Mouse (Mus musculus): ENCODE measurements at regions not wholly inside any gene's neighbourhood (a gene's known extent, or its start where the extent isn't known, plus 50 kb on each side); places are given as distances from the start of the nearest gene placed in this dataset.

GRCm38 (mm10) chr13:105377038-105377437 is 66.4 kb upstream of the Htr1a start:
- Histone ChIP-seq H3K27me3 (no peaks in the 10 kb centered on the region), H3K9ac (no peak overlapping the region), H3K36me3 (no peaks in the 10 kb centered on the region), H3K9me3 (no peaks in the 10 kb centered on the region), H3K27ac (no peak overlapping the region), H3K4me2 (no peak overlapping the region), H3K4me1 (no peaks in the 10 kb centered on the region), H3K4me3 (no peak overlapping the region)
- 0% methylated on average over 2 of the region's 2 CpGs for WGBS
- ATAC-seq (ENCODE audit: borderline replicate concordance, extremely low read depth, low FRiP score, low TSS enrichment): peak; percentile 42; the same call in 1 of the 2 replicates

GRCm38 (mm10) chr13:105378587-105378986 is 64.9 kb upstream of the Htr1a start:
- Histone ChIP-seq H3K36me3 (no peaks in the 10 kb centered on the region), H3K4me3 (no peak overlapping the region), H3K9ac (no peak overlapping the region), H3K4me1 (no peaks in the 10 kb centered on the region), H3K27ac (no peak overlapping the region), H3K4me2 (no peak overlapping the region), H3K27me3 (no peaks in the 10 kb centered on the region), H3K9me3 (no peaks in the 10 kb centered on the region)
- ATAC-seq (ENCODE audit: borderline replicate concordance, extremely low read depth, low FRiP score, low TSS enrichment): no peak
- WGBS: 78% methylated on average over 9 of the region's 9 CpGs

DNA sequence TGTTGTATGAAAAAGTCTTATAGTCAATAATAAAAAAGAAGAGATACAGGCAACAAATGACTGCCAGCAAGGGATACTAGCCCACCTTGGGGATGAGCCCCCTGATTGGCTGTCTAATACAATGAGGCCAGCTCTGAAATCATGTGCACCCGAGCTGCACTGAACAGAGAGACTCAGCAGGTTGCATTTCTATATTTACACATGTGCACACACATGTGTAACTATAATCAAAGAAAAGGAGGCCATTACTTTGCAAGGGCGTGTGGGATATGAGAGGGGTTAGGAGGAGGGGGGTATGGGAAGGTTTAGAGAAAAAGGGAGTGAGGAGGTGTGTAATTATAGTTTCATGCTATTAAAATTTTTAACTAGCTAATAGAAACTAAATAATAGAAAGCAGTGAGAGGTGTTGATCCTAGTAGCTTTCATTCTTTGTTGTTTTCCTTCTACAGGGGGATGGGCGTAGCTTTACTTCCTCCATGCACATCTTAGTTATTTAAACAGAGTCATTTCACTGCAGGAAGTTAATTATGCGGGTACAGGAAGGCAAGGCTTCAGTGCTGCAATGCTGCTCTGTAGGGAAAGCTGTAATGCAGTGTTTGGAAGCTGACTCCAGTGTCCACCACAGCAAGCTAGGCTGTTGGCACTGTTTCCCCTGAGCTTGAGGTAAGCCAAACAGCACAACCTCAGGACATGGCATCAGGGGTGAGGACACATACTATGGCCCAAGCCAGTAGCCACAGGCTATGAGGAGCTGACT is 56.2 kb upstream of the Htr1a start:
- Histone ChIP-seq H3K4me1 (no peaks in the 10 kb centered on the region), H3K4me3 (no peak overlapping the region), H3K27ac (no peak overlapping the region), H3K9me3 (no peaks in the 10 kb centered on the region), H3K9ac (no peak overlapping the region), H3K27me3 (no peaks in the 10 kb centered on the region), H3K4me2 (no peak overlapping the region), H3K36me3 (no peaks in the 10 kb centered on the region)
- WGBS: 50% methylated on average over 4 of the region's 4 CpGs
- no peak for ATAC-seq (ENCODE audit: borderline replicate concordance, extremely low read depth, low FRiP score, low TSS enrichment)

All from lung, embryonic 15.5 days (tissue).